Mouse (Mus musculus) heart, adult 2 months (tissue): ENCODE measurements around the gene Kcnmb3.
A peak's percentile ranks its signal among the peaks of the same experiment; 100 is the strongest.

ENCODE experiments used
- CTCF ChIP-seq: fragments of 200-600 bp; IDR thresholded peaks from 2 replicates; pipeline ENCODE4 v1.8.1; 2022; ENCODE audit warnings: antibody characterized with exemption, mild to moderate bottlenecking, moderate library complexity
- POLR2A ChIP-seq: fragments of 200-500 bp; IDR thresholded peaks from 2 replicates; pipeline ENCODE4 v1.6.1; 2011; ENCODE audit warnings: mild to moderate bottlenecking, low read depth, low read length, control low read depth; ENCODE audit not compliant: insufficient read depth

- TF ChIP-seq CTCF (peak; percentile 92), POLR2A (peak; percentile 73; the same call in 1 of the 2 replicates)
These were observed 18.6 kb upstream of the Kcnmb3 start for GRCm38 (mm10) chr3:32510375-32511190.
